Mouse (Mus musculus) CH12.LX (cell line): Measurements from ENCODE around the gene Rab1a.

Experiments used
- CTCF ChIP-seq, 2 experiments: IDR thresholded peaks in 1 of 2; conservative IDR thresholded peaks in 1 of 2; 2 replicates each; pipeline ENCODE4 v1.5.1; 2011 to 2012; ENCODE audit warnings: low read depth in 2 of 2, low read length in 2 of 2, improper control_type of control experiment in 1 of 2, inconsistent platforms in 1 of 2, mild to moderate bottlenecking in 1 of 2, moderate library complexity in 1 of 2
- ETS1 ChIP-seq: conservative IDR thresholded peaks from 2 replicates; pipeline ENCODE4 v1.6.1; 2012; ENCODE audit warnings: low read depth, mild to moderate bottlenecking, inconsistent platforms, low read length, improper control_type of control experiment, moderate library complexity
- GABPA ChIP-seq: IDR thresholded peaks from 2 replicates; pipeline ENCODE4 v1.6.1; 2012; ENCODE audit warnings: low read depth, low read length, improper control_type of control experiment, inconsistent platforms; ENCODE audit not compliant: insufficient replicate concordance
- JUN ChIP-seq: IDR thresholded peaks from 2 replicates; pipeline ENCODE4 v1.6.1; 2011; ENCODE audit warnings: low read depth, mild to moderate bottlenecking, low read length, improper control_type of control experiment, moderate library complexity; ENCODE audit not compliant: insufficient read depth
- KAT2A ChIP-seq: IDR thresholded peaks from 2 replicates; pipeline ENCODE4 v1.6.1; 2012; ENCODE audit warnings: low read length, improper control_type of control experiment, inconsistent platforms; ENCODE audit not compliant: insufficient replicate concordance
- MAZ ChIP-seq: IDR thresholded peaks from 2 replicates; pipeline ENCODE4 v1.6.1; 2012; ENCODE audit warnings: low read depth, mild to moderate bottlenecking, inconsistent platforms, low read length, improper control_type of control experiment, moderate library complexity
- MXI1 ChIP-seq: IDR thresholded peaks from 2 replicates; pipeline ENCODE4 v1.6.1; 2011; ENCODE audit warnings: mild to moderate bottlenecking, low read depth, low read length, improper control_type of control experiment
- POLR2A ChIP-seq: IDR thresholded peaks from 2 replicates; pipeline ENCODE4 v1.6.1; 2011; ENCODE audit warnings: low read depth, mild to moderate bottlenecking, improper control_type of control experiment, low read length
- TBP ChIP-seq: conservative IDR thresholded peaks from 2 replicates; pipeline ENCODE4 v1.6.1; 2011; ENCODE audit warnings: low read depth, low read length, improper control_type of control experiment

DNA sequence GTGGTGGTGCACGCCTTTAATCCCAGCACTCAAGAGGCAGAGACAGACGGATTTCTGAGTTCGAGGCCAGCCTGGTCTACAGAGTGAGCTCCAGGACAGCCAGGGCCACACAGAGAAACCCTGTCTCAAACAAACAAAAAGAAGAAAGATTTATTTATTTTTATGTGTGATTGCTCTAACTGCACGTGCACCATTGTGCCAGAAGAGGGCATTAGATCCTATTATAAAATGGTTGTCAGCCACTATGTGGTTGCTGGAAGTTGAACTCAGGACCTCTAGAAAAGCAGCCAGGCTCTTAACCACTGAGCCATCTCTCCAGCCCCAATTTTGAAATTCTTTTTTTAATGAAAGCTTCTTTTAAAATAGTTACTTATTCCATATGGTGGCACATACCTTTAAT, 15.2 kb downstream of the Rab1a start:
- TF ChIP-seq TBP = no peak
- TF ChIP-seq CTCF (conservative IDR thresholded peaks at IDR 0.05 in 1 of 2, IDR thresholded peaks at IDR 0.05 in 1 of 2; ENCODE audit: low read depth in 2 of 2, low read length in 2 of 2) = no peak
- no peak for TF ChIP-seq ETS1
- no peak for TF ChIP-seq GABPA
- TF ChIP-seq JUN = no peak
- TF ChIP-seq KAT2A = no peak
- no peak for TF ChIP-seq POLR2A
- no peak for TF ChIP-seq MAZ
- no peak for TF ChIP-seq MXI1
